Mouse (Mus musculus): ENCODE data around the gene Herc6.

DNA sequence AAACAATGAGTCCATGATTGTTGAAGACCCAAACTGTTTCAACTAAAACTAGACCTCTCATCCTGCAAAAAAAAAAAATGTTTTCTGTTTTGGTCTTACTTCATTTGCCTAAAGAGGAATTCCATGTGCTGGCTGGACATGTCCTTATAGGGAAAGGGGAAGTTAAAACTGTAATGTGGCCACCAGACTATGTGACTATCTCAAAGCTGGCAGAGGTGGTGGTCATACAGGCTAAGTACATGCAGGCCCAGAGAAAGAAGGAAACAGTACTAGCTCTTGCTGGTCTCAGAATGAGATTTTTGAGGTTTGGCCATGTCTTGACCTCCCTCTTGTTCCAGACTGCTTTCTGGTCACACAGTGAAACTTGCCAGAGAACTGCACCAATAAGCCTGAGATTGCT lies 9.2 kb upstream of the Herc6 start:
- TF ChIP-seq RCOR1 (IDR thresholded peaks at IDR 0.05; ENCODE audit: low read depth, low read length) = no peak
- no peak for TF ChIP-seq CTCF (IDR thresholded peaks at IDR 0.05 in 2 of 3, conservative IDR thresholded peaks at IDR 0.05 in 1 of 3; ENCODE audit: control insufficient read depth in 1 of 3, insufficient read depth in 1 of 3, low read depth in 2 of 3, low read length in 3 of 3, poor library complexity in 1 of 3, severe bottlenecking in 1 of 3)
- TF ChIP-seq POLR2A (IDR thresholded peaks at IDR 0.05; ENCODE audit: control insufficient read depth in 1 of 2, insufficient read depth in 1 of 2, low read depth in 1 of 2, low read length in 2 of 2, poor library complexity in 1 of 2) = no peak
- TF ChIP-seq MAZ (IDR thresholded peaks at IDR 0.05; ENCODE audit: low read depth, low read length) = no peak
- TF ChIP-seq CHD1 (IDR thresholded peaks at IDR 0.05; ENCODE audit: low read depth, low read length) = no peak
- no peak for TF ChIP-seq ELF1 (IDR thresholded peaks at IDR 0.05; ENCODE audit: low read depth, low read length)

Measured in MEL (cell line).